Comparison of ENCODE assay signal across 15 mouse cellular contexts in genomic region chr5:149013817-149014508, GRCm38 (mm10). TPM values are rescaled to one million over a fixed set of nuclear protein-coding genes. Genes with fewer than 3 reads are reported as not detected.
DNase-seq lines count a peak whose midpoint lies in the region; ATAC-seq and TF ChIP-seq lines count a peak whose summit lies in the region.
"Had no signal": no experiment of that assay in that cellular context is flagged by ENCODE, and none has a peak within 500 bp of the region (broad histone marks: within the 10 kb centered on the region; RNA-seq: fewer than 3 reads in every experiment).

No protein-coding gene starts in this region.

- ATAC-seq in heart, embryonic 11.5 days (replicated peaks; ENCODE audit: insufficient number of reproducible peaks, low FRiP score, low TSS enrichment), result no peak
- ATAC-seq in stomach, embryonic 14.5 days (ENCODE audit: insufficient number of reproducible peaks, insufficient read depth, low FRiP score, low read depth), result no peak
- ATAC-seq in stomach, postnatal 0 days (ENCODE audit: low FRiP score, low TSS enrichment), result no peak
- ATAC-seq in embryonic facial prominence, embryonic 14.5 days (ENCODE audit: low read depth), result no peak
- ATAC-seq in stomach, embryonic 15.5 days (ENCODE audit: insufficient read depth, low FRiP score, low read depth), result no peak
- no peak for ATAC-seq in frontal cortex, adult (ENCODE audit: low TSS enrichment)
- ATAC-seq: activated CD4-positive, CD25-positive, alpha-beta regulatory T cell, adult 4 months; lung, postnatal 0 days had no signal

- no peak for TF ChIP-seq POLR2A in lung, adult 2 months (IDR thresholded peaks at IDR 0.05; ENCODE audit: borderline replicate concordance, extremely low read depth, low read depth, low read length)

- H3K4me2 ChIP-seq in heart, embryonic 11.5 days, result peak overlapping the region; percentile 81; the same call in 1 of the 2 replicates
- peak overlapping the region; percentile 85; the same call in 1 of the 2 replicates for H3K4me2 ChIP-seq in stomach, embryonic 14.5 days (replicated peaks; ENCODE audit: low read depth, low read length)
- H3K4me2 ChIP-seq in stomach, postnatal 0 days (replicated peaks; ENCODE audit: low read depth), result no peak overlapping the region; the same call in 1 of the 2 replicates
- H3K4me2 ChIP-seq in embryonic facial prominence, embryonic 14.5 days (ENCODE audit: low read depth, low read length), result peak overlapping the region; percentile 93; the same call in 1 of the 2 replicates
- H3K4me2 ChIP-seq in stomach, embryonic 15.5 days, result peak overlapping the region; percentile 91

- no peak for DNase-seq in heart, postnatal 4 days
- DNase-seq in stomach, postnatal 0 days (ENCODE audit: low spot score), result no peak
- no peak for DNase-seq in embryonic facial prominence, embryonic 14.5 days (ENCODE audit: low spot score)
- no peak for DNase-seq in lung, adult 2 months
- DNase-seq: cerebellum, adult 9-10 months; liver had no signal

- H3K9me3 ChIP-seq in heart, embryonic 11.5 days (replicated peaks; ENCODE audit: control insufficient read depth, low read length), result 0 out of 2 replicates have a peak, but pooled peaks cover 2% of the 10 kb centered on the region
- H3K9me3 ChIP-seq in stomach, embryonic 14.5 days (ENCODE audit: control insufficient read depth, low read depth, low read length), result no peaks in the 10 kb centered on the region
- no peaks in the 10 kb centered on the region for H3K9me3 ChIP-seq in stomach, postnatal 0 days (ENCODE audit: control insufficient read depth, low read length)
- H3K9me3 ChIP-seq in embryonic facial prominence, embryonic 14.5 days (ENCODE audit: control insufficient read depth, low read length), result no peaks in the 10 kb centered on the region
- no peaks in the 10 kb centered on the region for H3K9me3 ChIP-seq in stomach, embryonic 15.5 days
- H3K9me3 ChIP-seq: midbrain, embryonic 10.5 days had no signal

- no peaks in the 10 kb centered on the region for H3K27me3 ChIP-seq in heart, embryonic 11.5 days (ENCODE audit: control insufficient read depth, insufficient read depth, low read length)
- H3K27me3 ChIP-seq in stomach, embryonic 14.5 days (ENCODE audit: control insufficient read depth, insufficient read depth, low read length), result no peaks in the 10 kb centered on the region
- no peaks in the 10 kb centered on the region for H3K27me3 ChIP-seq in stomach, postnatal 0 days (ENCODE audit: control insufficient read depth, insufficient read depth, low read length)
- no peaks in the 10 kb centered on the region for H3K27me3 ChIP-seq in embryonic facial prominence, embryonic 14.5 days (replicated peaks; ENCODE audit: control insufficient read depth, insufficient read depth, low read length)
- no peaks in the 10 kb centered on the region for H3K27me3 ChIP-seq in stomach, embryonic 15.5 days (replicated peaks)

- H3K36me3 ChIP-seq in heart, embryonic 11.5 days (ENCODE audit: control insufficient read depth, insufficient read depth, low read length), result no peaks in the 10 kb centered on the region
- H3K36me3 ChIP-seq in stomach, embryonic 14.5 days (ENCODE audit: control insufficient read depth, insufficient read depth, low read length), result no peaks in the 10 kb centered on the region
- no peaks in the 10 kb centered on the region for H3K36me3 ChIP-seq in stomach, postnatal 0 days (ENCODE audit: control insufficient read depth, insufficient read depth, low read length)
- H3K36me3 ChIP-seq in embryonic facial prominence, embryonic 14.5 days (ENCODE audit: control insufficient read depth, insufficient read depth, low read length), result no peaks in the 10 kb centered on the region
- H3K36me3 ChIP-seq in stomach, embryonic 15.5 days, result no peaks in the 10 kb centered on the region
- H3K36me3 ChIP-seq: forebrain, embryonic 12.5 days; midbrain, embryonic 10.5 days had no signal

- H3K9ac ChIP-seq in heart, embryonic 11.5 days (ENCODE audit: low read depth, low read length), result no peak overlapping the region
- no peak overlapping the region for H3K9ac ChIP-seq in stomach, embryonic 14.5 days (replicated peaks; ENCODE audit: low read depth, low read length)
- H3K9ac ChIP-seq in stomach, postnatal 0 days (ENCODE audit: low read length), result no peak overlapping the region
- H3K9ac ChIP-seq in embryonic facial prominence, embryonic 14.5 days (ENCODE audit: low read depth, low read length), result no peak overlapping the region
- H3K9ac ChIP-seq in stomach, embryonic 15.5 days, result no peak overlapping the region

- 78% methylated on average over 7 of the region's 7 CpGs for WGBS in heart, embryonic 11.5 days (ENCODE audit: insufficient replicate concordance)
- 75% methylated on average over 7 of the region's 7 CpGs for WGBS in stomach, embryonic 14.5 days
- WGBS in stomach, postnatal 0 days, result 73% methylated on average over 7 of the region's 7 CpGs
- 66% methylated on average over 7 of the region's 7 CpGs for WGBS in embryonic facial prominence, embryonic 14.5 days
- WGBS in stomach, embryonic 15.5 days, result 77% methylated on average over 7 of the region's 7 CpGs
- 77% methylated on average over 7 of the region's 7 CpGs for WGBS in lung, adult 2 months

- TF ChIP-seq CTCF in stomach, postnatal 0 days (IDR thresholded peaks at IDR 0.05; ENCODE audit: low read depth), result no peak
- no peak for TF ChIP-seq CTCF in lung, adult 2 months (IDR thresholded peaks at IDR 0.05; ENCODE audit: insufficient read depth, low read length)

- H3K27ac ChIP-seq in heart, embryonic 11.5 days (ENCODE audit: low read depth, low read length), result no peak overlapping the region
- no peak overlapping the region for H3K27ac ChIP-seq in stomach, embryonic 14.5 days (ENCODE audit: low read length)
- H3K27ac ChIP-seq in stomach, postnatal 0 days (replicated peaks), result no peak overlapping the region
- H3K27ac ChIP-seq in embryonic facial prominence, embryonic 14.5 days (replicated peaks; ENCODE audit: low read depth, low read length), result no peak overlapping the region; the same call in 1 of the 2 replicates
- H3K27ac ChIP-seq in stomach, embryonic 15.5 days, result no peak overlapping the region
- H3K27ac ChIP-seq: forebrain, embryonic 12.5 days had no signal

- no peak overlapping the region for H3K4me3 ChIP-seq in heart, embryonic 11.5 days (ENCODE audit: low read depth, low read length)
- no peak overlapping the region for H3K4me3 ChIP-seq in stomach, embryonic 14.5 days (ENCODE audit: low read depth, low read length)
- H3K4me3 ChIP-seq in stomach, postnatal 0 days (ENCODE audit: low read depth, low read length), result no peak overlapping the region
- no peak overlapping the region for H3K4me3 ChIP-seq in embryonic facial prominence, embryonic 14.5 days (ENCODE audit: low read depth, low read length)
- H3K4me3 ChIP-seq in stomach, embryonic 15.5 days (replicated peaks), result no peak overlapping the region
- no peak overlapping the region for H3K4me3 ChIP-seq in lung, adult 2 months (replicated peaks; ENCODE audit: extremely low read depth, low read depth, low read length)

- H3K4me1 ChIP-seq in heart, embryonic 11.5 days (ENCODE audit: control insufficient read depth, insufficient read depth, low read length), result peaks cover 5% of the 10 kb centered on the region; the same call in 1 of the 2 replicates
- H3K4me1 ChIP-seq in stomach, embryonic 14.5 days (ENCODE audit: control insufficient read depth, insufficient read depth, low read length), result peaks cover 6% of the 10 kb centered on the region; the same call in 1 of the 2 replicates
- 0 out of 2 replicates have a peak, but pooled peaks cover 3% of the 10 kb centered on the region for H3K4me1 ChIP-seq in stomach, postnatal 0 days (replicated peaks; ENCODE audit: control insufficient read depth, insufficient read depth)
- H3K4me1 ChIP-seq in embryonic facial prominence, embryonic 14.5 days (ENCODE audit: control insufficient read depth, insufficient read depth, low read length), result peaks cover 12% of the 10 kb centered on the region
- 0 out of 2 replicates have a peak, but pooled peaks cover 12% of the 10 kb centered on the region for H3K4me1 ChIP-seq in stomach, embryonic 15.5 days
- peaks cover 5% of the 10 kb centered on the region for H3K4me1 ChIP-seq in lung, adult 2 months (ENCODE audit: control insufficient read depth, insufficient read depth, low read length)

- TF ChIP-seq EP300 in stomach, postnatal 0 days (optimal IDR thresholded peaks at IDR 0.05), result no peak

RNA-seq across cellular contexts. Expression of gene Gm42791, which starts 19.0 kb away (rescaled TPM):
- 2.5 TPM in 1 of 2 replicates, not detected in the other for polyA plus RNA-seq in heart, embryonic 11.5 days (2014; fragmentation: Nextera tagmentation; extraction: Ambion mirVana)
- total RNA-seq in heart, postnatal 4 days (2021), result 1 to 10 TPM; 2.6 to 2.9 TPM
- polyA plus RNA-seq in stomach, embryonic 14.5 days (2014; fragmentation: Nextera tagmentation; extraction: Ambion mirVana), result not detected in 2 replicates
- polyA plus RNA-seq in stomach, postnatal 0 days (2015; fragmentation: Nextera tagmentation; extraction: Ambion mirVana), result 0.99 TPM in 1 of 2 replicates, not detected in the other
- 2.2 TPM in 1 of 2 replicates, not detected in the other for polyA plus RNA-seq in embryonic facial prominence, embryonic 14.5 days (2014; fragmentation: Nextera tagmentation; extraction: Ambion mirVana)
- 0.67 and 0.80 TPM in 2 replicates for polyA plus RNA-seq in stomach, embryonic 15.5 days (2015; fragmentation: Nextera tagmentation; extraction: Ambion mirVana)
- not detected in 2 replicates for polyA plus RNA-seq in lung, adult 2 months (2012; rRNA removed)
- polyA plus RNA-seq: activated CD4-positive, CD25-positive, alpha-beta regulatory T cell, adult 4 months; brain, embryonic 14.5 days had no signal
